Mouse (Mus musculus) liver, postnatal 0 days (tissue): ENCODE data around the gene Olfr666.

ENCODE experiments used
- CTCF ChIP-seq: sonication (generic); IDR thresholded peaks from 2 replicates; pipeline ENCODE4 v1.5.1; 2016; ENCODE audit warnings: antibody characterized with exemption, low read depth
- EP300 ChIP-seq: IDR thresholded peaks from 2 replicates; pipeline ENCODE4 v1.6.1; 2016; ENCODE audit warnings: antibody characterized with exemption, low read depth, mild to moderate bottlenecking

GRCm38 (mm10) chr7:104843731-104844287 lies 51.9 kb downstream of the Olfr666 start:
- no peak for TF ChIP-seq CTCF
- no peak for TF ChIP-seq EP300
